Mouse (Mus musculus): ENCODE data around the gene Irx4. TPM values are rescaled to one million over a fixed set of nuclear protein-coding genes. Genes with fewer than 3 reads are reported as not detected.
A peak's percentile ranks its signal among the peaks of the same experiment; 100 is the strongest.

The Irx4 gene
- polyA plus RNA-seq, 1 experiment from 2014 or later, result 0.44 TPM

DNA sequence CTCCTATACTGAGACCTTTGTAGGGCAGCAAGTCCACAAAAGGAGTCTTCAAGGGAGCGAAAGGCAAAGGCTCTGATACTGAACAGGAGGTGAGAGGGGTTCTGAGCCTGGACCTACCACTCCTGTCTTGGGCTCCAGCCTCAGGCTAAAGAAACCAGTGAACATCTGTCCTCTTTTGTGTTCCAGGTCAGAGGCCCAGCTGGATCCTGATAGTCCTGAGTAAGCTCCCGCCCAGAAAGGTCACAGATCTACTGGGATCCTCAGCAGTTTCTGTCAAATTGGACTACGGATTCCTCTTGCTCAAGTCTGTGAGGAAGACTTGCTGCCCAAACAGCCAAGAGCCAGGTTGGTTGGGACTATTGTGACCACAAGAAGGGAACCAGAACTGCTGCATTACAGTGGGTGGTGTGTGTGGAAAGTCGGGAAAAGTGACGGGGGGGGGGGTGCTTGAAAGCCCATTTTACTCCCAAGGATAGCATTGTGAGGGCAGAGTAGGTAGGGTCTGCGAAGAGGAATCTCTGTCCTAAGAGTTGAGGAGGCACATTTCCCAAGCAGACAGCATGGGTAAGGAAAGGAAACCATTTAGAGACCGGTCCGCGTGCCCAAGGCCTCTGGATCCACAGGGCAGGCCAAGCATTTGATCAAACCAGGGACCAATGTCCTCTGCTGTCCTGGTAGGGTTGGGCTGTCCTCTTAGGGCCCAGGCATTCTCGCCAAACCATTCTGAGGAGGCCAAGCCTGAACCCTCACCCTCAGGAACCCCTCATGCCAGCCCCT lies 514 bp upstream of the Irx4 start:
- 21% methylated on average over 10 of the region's 10 CpGs for WGBS
- H3K4me3 ChIP-seq (ENCODE audit: low read length), result peak overlapping the region; percentile 44
- H3K4me2 ChIP-seq (ENCODE audit: low read depth, low read length), result peak overlapping the region; percentile 62; the same call in 1 of the 2 replicates
- ATAC-seq, result no peak
- H3K36me3 ChIP-seq (ENCODE audit: control insufficient read depth, insufficient read depth, low read length), result no peaks in the 10 kb centered on the region
- H3K9ac ChIP-seq (ENCODE audit: low read depth, low read length), result no peak overlapping the region
- H3K9me3 ChIP-seq (ENCODE audit: control insufficient read depth, low read length), result no peaks in the 10 kb centered on the region
- peaks cover 70% of the 10 kb centered on the region for H3K27me3 ChIP-seq (replicated peaks; ENCODE audit: control insufficient read depth, insufficient read depth, low read length)
- no peak overlapping the region for H3K27ac ChIP-seq (ENCODE audit: low read length)
- H3K4me1 ChIP-seq (ENCODE audit: control insufficient read depth, insufficient read depth, low read length), result no peaks in the 10 kb centered on the region; the same call in 1 of the 2 replicates

DNA sequence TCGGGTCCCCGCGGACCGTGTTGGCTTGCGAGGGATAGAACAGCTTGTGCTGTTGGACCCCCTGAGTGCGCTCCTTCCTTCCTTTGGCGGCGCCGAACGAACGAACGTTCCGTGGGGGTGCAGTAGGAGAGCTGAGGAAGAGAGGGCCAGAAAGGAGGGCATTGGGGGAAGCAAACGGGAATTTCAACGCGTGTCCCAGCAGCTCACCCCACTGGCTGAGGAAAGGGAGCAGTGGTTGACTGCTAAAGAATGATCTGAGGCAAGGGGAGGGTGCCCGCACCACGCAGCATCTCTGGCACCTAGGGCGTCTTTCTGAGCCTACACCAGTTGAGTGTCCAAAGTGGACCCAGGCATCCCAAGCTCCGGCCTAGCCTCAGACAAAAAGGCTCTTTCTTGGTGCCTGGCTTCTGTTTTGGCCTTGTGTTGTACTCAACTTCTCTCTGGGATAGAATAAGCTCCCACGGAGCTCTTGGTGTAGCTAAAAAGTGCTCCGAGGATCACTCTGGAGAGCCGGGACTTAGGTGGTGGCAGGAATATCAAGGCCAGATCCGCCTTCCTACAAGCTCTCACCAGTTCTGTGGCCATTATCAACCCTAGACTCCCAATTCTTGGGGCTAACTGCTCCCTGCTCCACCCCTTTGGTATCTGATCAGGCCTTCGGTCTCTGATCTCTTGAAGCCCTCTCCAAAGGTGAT lies 904 bp downstream of the Irx4 start:
- no peak overlapping the region for H3K27ac ChIP-seq (ENCODE audit: low read length)
- no peaks in the 10 kb centered on the region for H3K9me3 ChIP-seq (ENCODE audit: control insufficient read depth, low read length)
- H3K27me3 ChIP-seq (replicated peaks; ENCODE audit: control insufficient read depth, insufficient read depth, low read length), result peaks cover 79% of the 10 kb centered on the region
- 9% methylated on average over 25 of the region's 25 CpGs for WGBS
- ATAC-seq, result no peak
- H3K4me3 ChIP-seq (ENCODE audit: low read length), result peak overlapping the region; percentile 44
- no peak overlapping the region for H3K9ac ChIP-seq (ENCODE audit: low read depth, low read length)
- H3K4me2 ChIP-seq (ENCODE audit: low read depth, low read length), result peak overlapping the region; percentile 62
- no peaks in the 10 kb centered on the region for H3K36me3 ChIP-seq (ENCODE audit: control insufficient read depth, insufficient read depth, low read length)
- H3K4me1 ChIP-seq (ENCODE audit: control insufficient read depth, insufficient read depth, low read length), result peaks cover 4% of the 10 kb centered on the region; the same call in 1 of the 2 replicates

DNA sequence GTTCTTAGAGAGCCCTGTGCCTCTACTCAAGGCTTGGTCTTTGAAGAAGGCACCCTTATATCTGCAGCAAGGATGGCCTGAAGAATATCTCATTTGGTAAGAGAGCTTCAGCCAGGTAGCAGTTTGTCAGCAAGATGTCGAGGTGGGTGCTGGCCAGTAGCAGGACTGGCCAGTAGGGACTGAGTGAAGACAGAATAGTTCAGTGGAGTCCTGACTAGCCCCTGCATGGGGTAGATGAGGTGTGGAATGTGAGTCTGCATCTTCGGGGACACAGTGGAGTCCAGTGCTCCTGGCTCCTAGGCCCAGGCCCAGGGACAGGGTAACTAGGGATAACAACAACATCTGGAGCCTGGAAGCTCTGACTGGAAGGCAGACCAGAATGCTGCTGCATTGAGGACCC lies 1.6 kb downstream of the Irx4 start:
- no peak overlapping the region for H3K27ac ChIP-seq (ENCODE audit: low read length)
- H3K9ac ChIP-seq (ENCODE audit: low read depth, low read length), result no peak overlapping the region
- H3K9me3 ChIP-seq (ENCODE audit: control insufficient read depth, low read length), result no peaks in the 10 kb centered on the region
- WGBS, result 33% methylated on average over 2 of the region's 2 CpGs
- H3K4me3 ChIP-seq (ENCODE audit: low read length), result no peak overlapping the region
- peaks cover 86% of the 10 kb centered on the region for H3K27me3 ChIP-seq (replicated peaks; ENCODE audit: control insufficient read depth, insufficient read depth, low read length)
- no peaks in the 10 kb centered on the region for H3K36me3 ChIP-seq (ENCODE audit: control insufficient read depth, insufficient read depth, low read length)
- H3K4me1 ChIP-seq (ENCODE audit: control insufficient read depth, insufficient read depth, low read length), result peaks cover 4% of the 10 kb centered on the region; the same call in 1 of the 2 replicates
- H3K4me2 ChIP-seq (ENCODE audit: low read depth, low read length), result no peak overlapping the region
- ATAC-seq, result no peak

DNA sequence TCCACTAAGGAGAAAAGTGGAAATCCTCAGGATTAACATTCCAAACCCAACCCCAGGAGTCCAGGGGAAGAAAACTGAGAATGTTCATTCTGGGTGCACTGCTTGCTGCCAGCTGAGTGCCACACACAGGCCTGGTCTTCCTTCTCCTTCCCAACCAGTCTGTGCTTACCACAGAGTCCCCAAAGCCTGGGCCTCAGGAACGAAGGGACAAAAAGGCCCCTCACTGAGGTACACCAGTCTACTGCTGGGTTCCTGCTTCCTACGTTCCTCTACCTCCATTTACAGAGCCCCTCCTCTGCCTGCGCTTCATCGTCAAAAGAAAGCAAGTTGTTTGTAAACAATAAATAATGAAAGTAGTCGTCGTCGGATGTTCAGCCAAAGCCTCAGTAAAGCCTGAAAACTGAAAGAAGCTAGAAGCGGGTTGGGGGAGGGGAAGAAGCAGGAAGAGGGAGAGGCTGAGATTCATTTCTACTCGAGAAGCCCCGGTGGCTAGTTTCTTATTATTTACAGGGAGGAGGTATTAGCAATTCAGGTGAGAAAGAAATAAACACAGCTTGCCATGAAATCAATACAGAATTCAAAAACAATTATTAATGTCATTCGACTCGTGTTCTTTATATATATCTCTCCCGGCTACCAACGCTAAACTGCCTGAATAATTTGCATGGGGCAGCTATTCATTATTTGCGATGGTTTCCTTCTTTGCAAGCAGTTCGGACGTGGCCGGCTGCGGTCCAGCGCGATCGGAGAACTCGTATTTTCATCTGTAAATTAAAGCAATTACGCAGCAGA lies 2.3 kb downstream of the Irx4 start:
- no peak overlapping the region for H3K9ac ChIP-seq (ENCODE audit: low read depth, low read length)
- ATAC-seq, result no peak
- H3K4me2 ChIP-seq (ENCODE audit: low read depth, low read length), result no peak overlapping the region
- H3K36me3 ChIP-seq (ENCODE audit: control insufficient read depth, insufficient read depth, low read length), result no peaks in the 10 kb centered on the region
- no peak overlapping the region for H3K27ac ChIP-seq (ENCODE audit: low read length)
- H3K4me3 ChIP-seq (ENCODE audit: low read length), result peak overlapping the region; percentile 9; the same call in 1 of the 2 replicates
- H3K9me3 ChIP-seq (ENCODE audit: control insufficient read depth, low read length), result no peaks in the 10 kb centered on the region
- H3K4me1 ChIP-seq (ENCODE audit: control insufficient read depth, insufficient read depth, low read length), result peaks cover 4% of the 10 kb centered on the region; the same call in 1 of the 2 replicates
- peaks cover 92% of the 10 kb centered on the region for H3K27me3 ChIP-seq (replicated peaks; ENCODE audit: control insufficient read depth, insufficient read depth, low read length)
- WGBS, result 8% methylated on average over 24 of the region's 24 CpGs

DNA sequence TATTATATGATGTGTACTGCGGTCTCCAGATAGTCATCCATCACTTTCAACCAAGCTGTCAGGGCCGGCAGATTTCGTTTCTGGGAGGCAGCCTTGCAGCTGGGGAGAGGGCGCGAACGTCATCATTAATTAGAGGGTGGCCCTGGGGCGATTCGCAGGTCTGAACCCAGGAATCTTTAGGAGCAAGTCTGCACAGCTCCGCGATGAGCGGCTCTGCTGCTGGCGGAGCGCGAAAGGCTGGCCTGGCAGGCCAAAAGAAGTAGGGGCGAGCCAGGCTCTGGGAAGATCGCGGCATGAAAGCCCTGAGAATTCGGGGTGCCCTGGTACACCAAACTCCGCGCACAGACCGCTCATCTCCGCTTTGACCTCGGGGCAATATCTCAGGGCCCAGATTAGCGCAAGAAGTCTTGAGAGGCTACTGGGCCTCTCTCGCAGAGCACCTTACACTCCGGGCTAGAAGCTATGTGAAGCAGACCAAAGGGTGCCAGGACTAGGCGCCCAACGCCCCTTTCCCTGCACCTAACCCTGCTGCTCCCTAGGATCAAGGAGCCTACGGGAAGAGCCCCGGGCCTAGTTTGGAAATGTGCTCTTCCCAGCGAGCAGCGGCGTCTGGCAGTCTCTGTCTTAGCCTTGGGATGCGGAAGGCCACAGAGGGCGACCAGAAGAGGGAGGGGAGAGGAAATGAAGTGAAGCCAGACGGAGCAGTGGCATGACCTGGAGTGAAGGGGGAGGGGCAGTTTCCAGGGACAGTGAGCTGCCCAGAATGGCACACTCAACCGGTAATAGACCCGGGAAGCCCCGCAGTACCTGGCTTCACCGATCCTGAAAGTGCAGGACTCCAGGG lies 3.1 kb downstream of the Irx4 start:
- Histone ChIP-seq H3K9ac (ENCODE audit: low read depth, low read length) (no peak overlapping the region), H3K27me3 (replicated peaks; ENCODE audit: control insufficient read depth, insufficient read depth, low read length) (peaks cover 93% of the 10 kb centered on the region), H3K4me2 (ENCODE audit: low read depth, low read length) (no peak overlapping the region), H3K9me3 (ENCODE audit: control insufficient read depth, low read length) (no peaks in the 10 kb centered on the region), H3K36me3 (ENCODE audit: control insufficient read depth, insufficient read depth, low read length) (no peaks in the 10 kb centered on the region), H3K27ac (ENCODE audit: low read length) (no peak overlapping the region), H3K4me3 (ENCODE audit: low read length) (peak overlapping the region; percentile 9), H3K4me1 (ENCODE audit: control insufficient read depth, insufficient read depth, low read length) (peaks cover 5% of the 10 kb centered on the region; the same call in 1 of the 2 replicates)
- ATAC-seq, result no peak
- 3% methylated on average over 40 of the region's 40 CpGs for WGBS

DNA sequence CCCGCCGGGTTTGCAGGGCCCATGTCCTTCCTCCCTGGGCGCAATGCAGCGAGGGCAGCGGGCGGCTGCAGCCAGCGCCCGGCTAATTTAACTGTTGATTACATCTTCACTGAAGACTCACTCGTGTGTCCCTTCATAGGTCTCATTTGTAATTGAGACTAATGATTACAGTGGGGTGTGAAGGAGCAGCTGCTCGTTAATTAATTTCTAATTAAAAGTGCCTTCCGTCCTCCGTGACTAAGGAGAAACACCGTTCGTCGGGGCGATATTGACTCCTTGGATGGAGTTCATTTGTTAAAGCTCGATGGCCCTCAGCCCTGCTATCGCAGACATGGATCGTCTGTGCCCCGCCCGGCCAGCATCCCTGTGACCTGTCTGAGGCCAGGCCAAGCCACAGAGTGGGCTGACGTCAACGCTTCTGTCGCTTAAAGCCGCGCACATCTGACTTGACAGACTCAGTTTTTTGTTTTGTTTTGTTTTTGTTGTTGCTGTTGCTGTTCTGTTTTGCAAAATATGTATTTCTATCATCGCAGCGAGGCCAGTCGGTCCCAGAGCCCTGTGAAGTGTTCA lies 4.0 kb downstream of the Irx4 start:
- H3K4me1 ChIP-seq (ENCODE audit: control insufficient read depth, insufficient read depth, low read length), result peaks cover 13% of the 10 kb centered on the region; the same call in 1 of the 2 replicates
- no peak overlapping the region for H3K9ac ChIP-seq (ENCODE audit: low read depth, low read length)
- H3K4me2 ChIP-seq (ENCODE audit: low read depth, low read length), result no peak overlapping the region
- H3K9me3 ChIP-seq (ENCODE audit: control insufficient read depth, low read length), result no peaks in the 10 kb centered on the region
- ATAC-seq, result no peak
- WGBS, result 16% methylated on average over 29 of the region's 29 CpGs
- H3K27me3 ChIP-seq (replicated peaks; ENCODE audit: control insufficient read depth, insufficient read depth, low read length), result peaks cover 93% of the 10 kb centered on the region
- H3K4me3 ChIP-seq (ENCODE audit: low read length), result no peak overlapping the region
- H3K36me3 ChIP-seq (ENCODE audit: control insufficient read depth, insufficient read depth, low read length), result no peaks in the 10 kb centered on the region
- no peak overlapping the region for H3K27ac ChIP-seq (ENCODE audit: low read length)

DNA sequence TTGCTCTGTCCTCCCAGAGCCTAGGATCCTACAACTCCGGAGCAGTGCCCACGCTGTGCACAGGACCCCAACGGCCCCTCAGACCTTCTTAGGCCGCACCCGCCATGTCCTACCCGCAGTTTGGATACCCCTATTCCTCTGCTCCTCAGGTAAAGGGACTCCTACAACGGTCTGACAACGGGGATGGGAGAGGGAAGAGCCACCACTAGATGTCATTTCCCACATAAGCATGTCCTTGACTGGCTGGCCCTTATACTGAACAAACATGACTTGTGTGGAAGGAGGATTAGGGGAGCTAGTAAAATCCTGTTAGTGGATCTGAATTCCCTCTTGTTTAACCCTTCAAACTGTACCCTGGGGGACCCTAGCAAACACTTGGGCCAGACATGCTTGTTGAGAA lies 4.6 kb downstream of the Irx4 start:
- Histone ChIP-seq H3K27me3 (replicated peaks; ENCODE audit: control insufficient read depth, insufficient read depth, low read length) (peaks cover 90% of the 10 kb centered on the region), H3K4me2 (ENCODE audit: low read depth, low read length) (no peak overlapping the region), H3K9ac (ENCODE audit: low read depth, low read length) (peak overlapping the region; percentile 46; the same call in 1 of the 2 replicates), H3K36me3 (ENCODE audit: control insufficient read depth, insufficient read depth, low read length) (no peaks in the 10 kb centered on the region), H3K4me3 (ENCODE audit: low read length) (no peak overlapping the region), H3K4me1 (ENCODE audit: control insufficient read depth, insufficient read depth, low read length) (peaks cover 13% of the 10 kb centered on the region; the same call in 1 of the 2 replicates), H3K9me3 (ENCODE audit: control insufficient read depth, low read length) (no peaks in the 10 kb centered on the region), H3K27ac (ENCODE audit: low read length) (no peak overlapping the region)
- no peak for ATAC-seq
- 37% methylated on average over 8 of the region's 8 CpGs for WGBS

DNA sequence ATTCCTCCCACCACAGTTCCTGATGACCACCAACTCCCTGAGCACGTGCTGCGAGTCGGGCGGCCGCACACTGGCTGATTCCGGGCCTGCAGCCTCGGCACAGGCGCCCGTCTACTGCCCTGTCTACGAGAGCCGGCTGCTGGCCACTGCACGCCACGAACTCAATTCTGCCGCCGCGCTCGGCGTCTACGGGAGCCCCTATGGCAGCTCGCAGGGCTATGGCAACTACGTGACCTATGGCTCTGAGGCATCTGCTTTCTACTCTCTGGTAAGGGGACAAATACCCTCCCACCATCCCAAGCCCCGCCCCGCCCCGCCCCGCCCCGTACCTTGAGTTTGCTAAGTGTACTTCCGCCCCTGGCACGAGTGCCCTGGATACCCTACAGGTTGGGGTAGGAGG lies 5.2 kb downstream of the Irx4 start:
- peak overlapping the region; percentile 61 for H3K4me2 ChIP-seq (ENCODE audit: low read depth, low read length)
- WGBS, result 2% methylated on average over 28 of the region's 28 CpGs
- H3K4me3 ChIP-seq (ENCODE audit: low read length), result peak overlapping the region; percentile 37
- peaks cover 13% of the 10 kb centered on the region; the same call in 1 of the 2 replicates for H3K4me1 ChIP-seq (ENCODE audit: control insufficient read depth, insufficient read depth, low read length)
- ATAC-seq, result peak; percentile 61
- H3K27ac ChIP-seq (ENCODE audit: low read length), result no peak overlapping the region
- H3K27me3 ChIP-seq (replicated peaks; ENCODE audit: control insufficient read depth, insufficient read depth, low read length), result peaks cover 90% of the 10 kb centered on the region
- H3K9ac ChIP-seq (ENCODE audit: low read depth, low read length), result peak overlapping the region; percentile 46
- no peaks in the 10 kb centered on the region for H3K9me3 ChIP-seq (ENCODE audit: control insufficient read depth, low read length)
- H3K36me3 ChIP-seq (ENCODE audit: control insufficient read depth, insufficient read depth, low read length), result no peaks in the 10 kb centered on the region
